Mouse (Mus musculus) CD4-positive, CD25-positive, alpha-beta regulatory T cell, adult 9 weeks (primary cell): ENCODE measurements around the gene Nmnat2. TPM values are rescaled to one million over a fixed set of nuclear protein-coding genes. Genes with fewer than 3 reads are reported as not detected.

ENCODE experiments used
- polyA plus RNA-seq: library from polyadenylated mRNA; unstranded; fragments of 100-300 nt; shearing (Covaris generic); gene quantifications from one replicate; pipeline ENCODE4 v1.2.1, GENCODE M21; 2017

Nmnat2 gene
- 0.69 TPM for polyA plus RNA-seq

GRCm38 (mm10) chr1:152954821-152955523, at the start of gene Nmnat2:
Nmnat2 (plus strand) TSS chr1:152954993.

Other genes starting within 250 kb of the Nmnat2 start
- gene Apobec4, start 204.4 kb upstream of the Nmnat2 start, polyA plus RNA-seq: not detected
- gene Rgl1, start 188.6 kb upstream of the Nmnat2 start, polyA plus RNA-seq: 0.50 TPM
- gene Arpc5, start 188.5 kb upstream of the Nmnat2 start, polyA plus RNA-seq: 786 TPM
- 6.4 TPM for gene Ncf2, start 154.8 kb upstream of the Nmnat2 start, polyA plus RNA-seq
- gene Smg7, start 52.3 kb upstream of the Nmnat2 start, polyA plus RNA-seq: 43.3 TPM
- gene Lamc2, start 231.5 kb downstream of the Nmnat2 start, polyA plus RNA-seq: 1.4 TPM